Mouse (Mus musculus) macrophage (primary cell): Measurements from ENCODE around the gene Dapk1. TPM values are rescaled to one million over a fixed set of nuclear protein-coding genes. Genes with fewer than 3 reads are reported as not detected.

Source experiments
- H3K27ac ChIP-seq: fragments of 350-480 bp; formaldehyde crosslinking; 2 replicates; pipeline ENCODE4 v1.9.0; 2021
- H3K36me3 ChIP-seq: fragments of 350-480 bp; formaldehyde crosslinking; 2 replicates; pipeline ENCODE4 v1.9.0; 2021; ENCODE audit errors: inconsistent target
- H3K4me3 ChIP-seq: fragments of 350-480 bp; formaldehyde crosslinking; 2 replicates; pipeline ENCODE4 v1.9.0; 2021; ENCODE audit errors: inconsistent target
- H3K79me2 ChIP-seq: fragments of 350-480 bp; formaldehyde crosslinking; 2 replicates; pipeline ENCODE4 v1.9.0; 2021; ENCODE audit errors: inconsistent target
- WGBS: methylation state at CpG from one replicate; pipeline ENCODE4 v1.1.7; 2026; ENCODE audit warnings: inconsistent platforms; ENCODE audit not compliant: missing documents; 5-methylcytosine and 5-hydroxymethylcytosine counted together
- polyA plus RNA-seq: library from polyadenylated mRNA; stranded (reverse); fragments of 250-400 nt; gene quantifications from 3 replicates; pipeline ENCODE4 v1.2.4, GENCODE M21; 2018; ENCODE audit warnings: inconsistent platforms

Gene Dapk1
- polyA plus RNA-seq, 1 experiment from 2014 or later: 7.9 TPM

GRCm38 (mm10) chr13:60664058-60664457 is 62.3 kb downstream of the Dapk1 start:
- no peak overlapping the region for H3K4me3 ChIP-seq
- no peaks in the 10 kb centered on the region for H3K36me3 ChIP-seq
- 88% methylated on average over 3 of the region's 3 CpGs for WGBS
- peaks cover 6% of the 10 kb centered on the region; the same call in 1 of the 2 replicates for H3K79me2 ChIP-seq
- no peak overlapping the region for H3K27ac ChIP-seq

- H3K79me2 ChIP-seq: peaks cover 6% of the 10 kb centered on the region; the same call in 1 of the 2 replicates
- H3K27ac ChIP-seq: no peak overlapping the region
- 93% methylated on average over 10 of the region's 10 CpGs for WGBS
- H3K36me3 ChIP-seq: no peaks in the 10 kb centered on the region
- no peak overlapping the region for H3K4me3 ChIP-seq
Measured at GRCm38 (mm10) chr13:60664816-60665215, 63.1 kb downstream of the Dapk1 start.

- Histone ChIP-seq H3K4me3 (no peak overlapping the region), H3K36me3 (no peaks in the 10 kb centered on the region), H3K27ac (no peak overlapping the region), H3K79me2 (peaks cover 6% of the 10 kb centered on the region; the same call in 1 of the 2 replicates)
- WGBS: 95% methylated on average over 3 of the region's 4 CpGs
Measured at GRCm38 (mm10) chr13:60665402-60665801, 63.7 kb downstream of the Dapk1 start.

GRCm38 (mm10) chr13:60668036-60668435 is 66.3 kb downstream of the Dapk1 start:
- Histone ChIP-seq H3K36me3 (no peaks in the 10 kb centered on the region), H3K4me3 (no peak overlapping the region), H3K79me2 (peaks cover 8% of the 10 kb centered on the region; the same call in 1 of the 2 replicates), H3K27ac (no peak overlapping the region)
- WGBS: 81% methylated on average over 6 of the region's 6 CpGs

- H3K27ac ChIP-seq: peak overlapping the region; percentile 86
- WGBS: 20% methylated on average over 10 of the region's 10 CpGs
- no peaks in the 10 kb centered on the region for H3K36me3 ChIP-seq
- H3K79me2 ChIP-seq: peaks cover 25% of the 10 kb centered on the region; the same call in 1 of the 2 replicates
- H3K4me3 ChIP-seq: no peak overlapping the region
Measured at GRCm38 (mm10) chr13:60670605-60671004, 68.9 kb downstream of the Dapk1 start.

- WGBS: 94% methylated on average over 10 of the region's 10 CpGs
- peak overlapping the region; percentile 86 for H3K27ac ChIP-seq
- H3K4me3 ChIP-seq: no peak overlapping the region
- peaks cover 31% of the 10 kb centered on the region; the same call in 1 of the 2 replicates for H3K79me2 ChIP-seq
- H3K36me3 ChIP-seq: no peaks in the 10 kb centered on the region
Measured at GRCm38 (mm10) chr13:60671235-60671634, 69.5 kb downstream of the Dapk1 start.

- WGBS: 96% methylated on average over 8 of the region's 8 CpGs
- no peak overlapping the region for H3K4me3 ChIP-seq
- H3K27ac ChIP-seq: peak overlapping the region; percentile 86
- peaks cover 42% of the 10 kb centered on the region; the same call in 1 of the 2 replicates for H3K79me2 ChIP-seq
- no peaks in the 10 kb centered on the region for H3K36me3 ChIP-seq
Measured at GRCm38 (mm10) chr13:60672287-60672686, 70.5 kb downstream of the Dapk1 start.

- no peak overlapping the region for H3K4me3 ChIP-seq
- peak overlapping the region; percentile 86 for H3K27ac ChIP-seq
- 19% methylated on average over 11 of the region's 11 CpGs for WGBS
- peaks cover 50% of the 10 kb centered on the region; the same call in 1 of the 2 replicates for H3K79me2 ChIP-seq
- H3K36me3 ChIP-seq: no peaks in the 10 kb centered on the region
Measured at GRCm38 (mm10) chr13:60672882-60673675, 71.3 kb downstream of the Dapk1 start.

- peak overlapping the region; percentile 86 for H3K27ac ChIP-seq
- no peaks in the 10 kb centered on the region for H3K36me3 ChIP-seq
- 10% methylated on average over 2 of the region's 2 CpGs for WGBS
- H3K79me2 ChIP-seq: peaks cover 62% of the 10 kb centered on the region; the same call in 1 of the 2 replicates
- no peak overlapping the region for H3K4me3 ChIP-seq
Measured at GRCm38 (mm10) chr13:60674301-60674700, 72.6 kb downstream of the Dapk1 start.

GRCm38 (mm10) chr13:60674911-60675310 is 73.2 kb downstream of the Dapk1 start:
- H3K36me3 ChIP-seq: no peaks in the 10 kb centered on the region
- peaks cover 65% of the 10 kb centered on the region; the same call in 1 of the 2 replicates for H3K79me2 ChIP-seq
- no peak overlapping the region for H3K27ac ChIP-seq
- no peak overlapping the region for H3K4me3 ChIP-seq
- WGBS: 76% methylated on average over 9 of the region's 9 CpGs

GRCm38 (mm10) chr13:60675416-60675815 is 73.7 kb downstream of the Dapk1 start:
- Histone ChIP-seq H3K4me3 (no peak overlapping the region), H3K79me2 (peaks cover 65% of the 10 kb centered on the region; the same call in 1 of the 2 replicates), H3K36me3 (no peaks in the 10 kb centered on the region), H3K27ac (no peak overlapping the region)
- WGBS: 98% methylated on average over 4 of the region's 4 CpGs

GRCm38 (mm10) chr13:60678912-60679311 is 77.2 kb downstream of the Dapk1 start:
- Histone ChIP-seq H3K79me2 (peaks cover 62% of the 10 kb centered on the region; the same call in 1 of the 2 replicates), H3K4me3 (no peak overlapping the region), H3K36me3 (no peaks in the 10 kb centered on the region), H3K27ac (no peak overlapping the region)
- 100% methylated on average over 6 of the region's 6 CpGs for WGBS

- Histone ChIP-seq H3K27ac (no peak overlapping the region), H3K79me2 (peaks cover 38% of the 10 kb centered on the region; the same call in 1 of the 2 replicates), H3K4me3 (no peak overlapping the region), H3K36me3 (no peaks in the 10 kb centered on the region)
- 90% methylated on average over 15 of the region's 15 CpGs for WGBS
Measured at GRCm38 (mm10) chr13:60682714-60683695, 81.3 kb downstream of the Dapk1 start.

- whole genome bisulfite sequencing: 90% methylated on average over 10 of the region's 10 CpGs
- no peak overlapping the region for H3K4me3 ChIP-seq
- H3K27ac ChIP-seq: no peak overlapping the region
- peaks cover 26% of the 10 kb centered on the region; the same call in 1 of the 2 replicates for H3K79me2 ChIP-seq
- H3K36me3 ChIP-seq: no peaks in the 10 kb centered on the region
Measured at GRCm38 (mm10) chr13:60684050-60684760, 82.5 kb downstream of the Dapk1 start.
